Mouse (Mus musculus): ENCODE measurements at regions not wholly inside any gene's neighbourhood (a gene's known extent, or its start where the extent isn't known, plus 50 kb on each side); places are given as distances from the start of the nearest gene placed in this dataset.

DNA sequence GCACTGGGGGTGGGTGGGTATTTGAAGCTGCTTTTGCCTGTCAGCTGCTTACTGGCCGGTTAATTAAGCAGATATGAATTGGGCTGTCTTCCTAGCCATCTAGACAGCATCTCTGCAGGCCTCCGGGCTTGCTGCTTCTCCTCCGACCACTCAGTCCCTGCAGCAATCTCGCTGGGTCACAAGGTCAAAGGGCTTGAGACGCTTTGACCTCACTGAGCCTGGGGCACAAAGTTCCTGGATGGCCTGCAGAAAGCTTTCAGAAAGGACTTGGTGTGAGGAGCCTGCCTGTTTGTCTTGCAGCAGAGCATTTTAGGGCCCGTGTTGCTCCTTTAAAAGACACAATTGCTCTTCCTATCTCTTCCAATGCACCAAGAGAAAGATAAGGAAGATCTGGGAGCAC, 83.7 kb upstream of the Ppp2r5a start:
- intact Hi-C loops (cut with DNase I) = no loop called here
- no peak for DNase-seq

DNA sequence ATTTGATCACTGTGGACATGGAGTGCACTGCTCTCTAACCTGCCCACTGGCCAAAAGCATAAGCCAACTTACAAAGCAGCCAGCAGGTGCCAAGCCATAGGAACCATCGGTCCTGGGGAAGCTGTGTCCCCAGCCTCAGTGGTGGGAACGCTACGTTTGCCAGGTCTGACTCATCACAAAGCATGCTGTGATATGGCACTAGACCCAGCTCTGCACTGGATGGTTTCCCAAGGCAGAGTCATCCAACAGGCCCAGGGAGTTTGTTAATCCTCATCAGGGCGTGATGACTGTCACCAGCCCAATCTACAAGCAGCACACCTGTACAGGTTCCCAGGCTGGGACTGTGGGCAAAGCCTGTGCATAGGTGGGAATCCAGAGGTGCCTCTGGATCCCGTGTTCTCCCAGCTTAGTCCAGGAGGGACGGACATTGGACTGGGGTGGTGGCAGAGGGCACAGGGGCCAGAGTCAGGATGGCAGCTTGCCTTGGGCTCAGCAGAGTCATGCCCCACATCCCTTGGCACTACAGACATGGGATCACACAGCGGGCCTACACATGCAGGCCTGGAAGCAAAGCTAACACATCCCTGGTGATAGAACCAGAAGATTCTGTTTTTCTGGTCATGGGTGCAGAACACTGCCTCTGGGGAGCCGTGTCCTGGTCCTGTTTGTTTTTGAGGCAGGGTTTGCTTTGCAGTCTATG, 81.8 kb upstream of the Ppp2r5a start:
- DNase-seq = no peak
- intact Hi-C loops (cut with DNase I) = no loop called here

DNA sequence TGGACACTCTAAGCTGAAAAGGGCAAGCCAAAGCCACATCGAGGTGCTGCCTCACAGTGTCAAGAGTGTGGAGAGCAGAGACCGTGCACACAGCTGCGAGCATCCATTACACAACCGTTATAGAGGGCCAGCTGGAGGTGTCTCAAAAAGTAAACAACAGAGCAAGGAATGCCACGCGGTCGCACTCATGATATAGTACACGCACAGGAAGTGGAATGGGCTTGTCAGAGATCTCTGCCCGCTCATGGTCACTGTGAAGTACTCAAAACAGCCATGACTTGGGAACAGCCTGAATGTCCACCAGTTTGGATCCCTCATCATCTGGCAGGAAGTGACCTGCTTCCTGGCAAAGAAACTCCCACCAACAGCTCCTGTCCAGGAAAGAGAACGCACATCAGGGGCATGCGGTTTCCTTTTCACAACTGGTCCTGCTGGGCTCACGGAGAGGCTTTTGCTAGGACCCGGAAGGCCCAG, 76.9 kb upstream of the Ppp2r5a start:
- intact Hi-C loops (cut with DNase I) = no loop called here
- no peak for DNase-seq

DNA sequence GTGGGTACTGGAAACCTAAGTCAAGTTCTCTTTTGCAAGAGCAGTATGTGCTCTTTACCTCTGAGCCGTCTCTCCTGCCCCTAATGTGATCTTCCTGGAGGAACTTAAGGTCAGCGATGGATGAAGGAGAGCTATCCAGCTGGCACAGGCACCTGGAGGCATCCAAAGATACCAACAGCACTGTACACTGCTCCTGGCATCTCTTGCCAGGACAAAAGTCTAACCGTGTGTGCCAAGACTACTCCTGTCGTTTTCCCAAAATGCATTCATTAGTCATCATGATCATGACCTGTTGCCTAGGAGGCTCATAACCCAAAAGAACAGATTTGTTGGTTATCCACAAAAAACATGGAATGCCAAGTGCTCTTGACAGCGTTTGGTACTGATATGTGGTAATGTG, 69.5 kb upstream of the Ppp2r5a start:
- DNase-seq = no peak
- intact Hi-C loops (cut with DNase I) = no loop called here

DNA sequence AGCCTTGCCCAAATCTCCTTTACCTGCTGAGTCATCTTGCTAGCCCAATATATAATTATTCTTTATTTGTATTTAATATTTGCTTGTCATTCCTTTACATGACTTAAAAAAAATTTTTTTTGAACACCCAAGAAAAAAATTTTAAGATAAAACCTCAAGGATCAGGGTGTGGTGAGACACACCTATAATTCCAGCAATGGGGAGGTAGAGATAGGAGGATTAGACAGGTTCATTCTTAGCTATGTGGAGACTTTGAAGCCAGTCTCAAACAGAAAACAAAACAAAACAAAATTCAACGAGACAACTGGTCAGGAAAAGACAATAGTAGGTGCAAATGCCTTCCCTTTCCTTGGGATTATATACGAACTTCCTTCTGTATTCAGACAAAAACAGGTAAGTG, 68.4 kb upstream of the Ppp2r5a start:
- DNase-seq = no peak
- intact Hi-C loops (cut with DNase I) = loop anchor here (2.0 kb wide), 1 partner anchor 75 kb away; no protein-coding TSS in a partner anchor

DNA sequence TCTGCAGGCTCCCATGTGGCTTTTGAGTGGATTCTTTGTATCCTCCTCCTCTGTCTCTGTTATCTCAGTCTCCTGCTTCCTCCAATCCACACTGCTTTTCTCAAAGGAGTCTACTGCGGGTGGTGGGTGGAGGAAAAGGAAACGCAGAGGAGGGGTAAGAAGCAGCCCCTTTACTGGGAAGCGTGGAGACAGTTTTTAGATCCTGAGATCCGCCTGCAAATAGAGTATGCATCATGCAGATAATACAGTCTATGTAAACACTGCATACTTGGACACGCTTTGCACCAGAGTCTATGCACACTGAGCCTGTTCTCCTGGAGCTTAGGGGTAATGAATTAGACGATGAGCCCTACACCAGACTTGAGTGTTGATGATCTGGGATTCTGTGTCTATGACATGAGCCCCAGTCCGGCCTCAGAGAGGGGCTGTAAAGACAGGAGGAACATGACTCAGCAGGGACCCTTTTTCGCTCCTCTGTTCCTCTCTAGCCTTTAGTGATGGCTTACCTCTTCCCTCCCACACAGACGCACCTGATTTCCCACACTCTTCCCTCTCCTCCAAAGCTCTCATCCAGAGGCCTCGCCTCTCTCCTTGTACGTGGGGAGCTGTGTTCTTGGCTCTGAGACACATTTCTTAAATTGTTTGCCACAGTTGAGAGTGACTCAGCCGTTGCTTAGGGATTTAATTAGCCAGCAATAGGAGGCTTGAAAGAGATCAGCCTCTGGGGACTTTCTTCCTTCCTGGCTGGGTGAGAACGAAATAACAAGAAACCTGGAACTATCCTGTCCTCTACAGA, 67.3 kb upstream of the Ppp2r5a start:
- DNase-seq = no peak
- intact Hi-C loops (cut with DNase I) = loop anchor here (2.0 kb wide), 1 partner anchor 74 kb away; no protein-coding TSS in a partner anchor

DNA sequence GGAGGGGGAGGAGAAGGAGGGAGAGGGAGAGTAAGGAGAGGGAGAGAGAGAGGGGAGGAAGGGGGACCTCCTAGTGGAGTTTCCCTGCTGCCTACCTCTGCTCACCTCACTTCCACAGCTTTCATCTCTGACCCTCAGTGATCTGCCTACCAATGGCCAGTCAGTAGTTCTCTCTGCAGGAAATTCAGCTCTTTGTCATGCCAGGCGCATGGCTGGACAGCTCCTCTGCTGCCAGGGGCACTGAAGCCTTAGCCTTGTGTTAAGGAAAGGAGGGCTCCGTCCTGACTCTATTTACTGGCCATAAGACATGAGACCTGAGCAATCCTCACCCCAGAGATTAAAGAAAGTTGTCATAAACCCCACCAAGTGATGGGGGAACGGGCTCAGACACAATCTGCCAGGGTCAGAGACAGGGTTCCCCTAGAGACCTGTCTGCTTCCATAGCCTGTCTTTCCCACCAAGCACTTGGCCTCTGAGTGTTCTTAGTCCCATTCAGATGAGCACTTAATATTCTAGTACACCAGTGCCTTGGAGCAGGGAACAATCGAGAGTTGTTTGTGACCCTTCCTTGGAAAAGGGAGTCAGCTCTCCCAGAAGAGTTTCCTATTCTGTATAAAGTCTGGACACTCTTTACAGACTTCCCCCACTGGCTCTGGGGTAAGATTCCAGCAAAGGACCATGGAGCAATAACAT, 65.9 kb upstream of the Ppp2r5a start:
- intact Hi-C loops (cut with DNase I) = no loop called here
- no peak for DNase-seq

DNA sequence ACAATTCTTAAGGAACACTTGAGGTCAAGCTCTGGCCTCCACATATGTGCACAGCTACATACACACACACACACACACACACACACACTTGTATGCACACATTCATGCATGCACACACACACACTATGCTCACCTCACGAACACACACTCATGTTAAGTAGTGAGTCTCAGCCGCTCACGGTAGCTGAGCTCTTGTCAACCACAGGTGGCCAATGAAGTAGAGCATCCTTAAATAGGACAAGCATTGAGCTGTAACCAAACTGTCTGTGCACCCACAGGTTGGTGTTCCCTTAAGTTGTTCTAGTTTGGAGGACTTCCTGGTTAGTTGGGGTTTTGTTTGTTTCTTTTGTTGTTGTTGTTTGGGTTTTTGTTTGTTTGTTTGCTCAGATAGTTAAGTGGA, 63.2 kb upstream of the Ppp2r5a start:
- intact Hi-C loops (cut with DNase I) = no loop called here
- DNase-seq = no peak

DNA sequence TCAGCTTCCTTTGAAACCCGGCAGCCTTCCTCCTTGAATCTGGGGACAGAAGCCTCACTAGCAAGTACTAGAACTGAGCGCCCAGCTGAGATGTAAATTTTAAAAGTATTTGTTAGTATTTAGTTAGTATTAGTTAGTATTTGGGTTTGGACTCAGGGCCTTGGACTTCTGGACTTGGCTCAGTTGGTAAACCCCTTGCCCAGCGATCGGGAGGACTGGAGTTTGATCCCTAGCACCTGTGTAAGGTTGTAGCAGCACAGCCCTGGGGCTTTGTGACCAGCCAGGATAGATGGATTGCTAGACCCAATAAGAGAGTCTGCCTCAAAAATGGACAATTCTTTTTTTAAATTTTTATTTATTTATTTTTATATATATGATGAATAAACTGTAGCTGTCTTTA, 62.7 kb upstream of the Ppp2r5a start:
- intact Hi-C loops (cut with DNase I) = no loop called here
- no peak for DNase-seq

DNA sequence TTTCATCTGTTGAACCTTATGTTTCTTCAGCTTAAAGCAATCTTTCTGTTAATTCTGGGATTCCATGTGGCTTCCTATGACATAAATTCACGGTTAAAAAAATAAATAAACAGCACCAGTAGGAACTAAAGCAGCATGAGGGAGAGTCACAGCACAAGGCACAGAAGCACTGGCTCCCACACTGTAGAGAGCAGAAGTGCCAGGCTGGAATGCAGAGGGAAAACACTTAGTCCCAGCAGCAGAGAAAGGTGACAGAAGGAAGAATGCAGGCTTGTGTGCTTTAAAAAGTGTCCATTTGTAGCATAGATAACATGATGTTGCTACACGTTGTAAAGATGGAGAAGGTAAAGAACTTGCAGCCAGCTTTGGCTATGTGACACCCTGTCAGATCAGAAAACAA, 62.1 kb upstream of the Ppp2r5a start:
- intact Hi-C loops (cut with DNase I) = no loop called here
- no peak for DNase-seq

DNA sequence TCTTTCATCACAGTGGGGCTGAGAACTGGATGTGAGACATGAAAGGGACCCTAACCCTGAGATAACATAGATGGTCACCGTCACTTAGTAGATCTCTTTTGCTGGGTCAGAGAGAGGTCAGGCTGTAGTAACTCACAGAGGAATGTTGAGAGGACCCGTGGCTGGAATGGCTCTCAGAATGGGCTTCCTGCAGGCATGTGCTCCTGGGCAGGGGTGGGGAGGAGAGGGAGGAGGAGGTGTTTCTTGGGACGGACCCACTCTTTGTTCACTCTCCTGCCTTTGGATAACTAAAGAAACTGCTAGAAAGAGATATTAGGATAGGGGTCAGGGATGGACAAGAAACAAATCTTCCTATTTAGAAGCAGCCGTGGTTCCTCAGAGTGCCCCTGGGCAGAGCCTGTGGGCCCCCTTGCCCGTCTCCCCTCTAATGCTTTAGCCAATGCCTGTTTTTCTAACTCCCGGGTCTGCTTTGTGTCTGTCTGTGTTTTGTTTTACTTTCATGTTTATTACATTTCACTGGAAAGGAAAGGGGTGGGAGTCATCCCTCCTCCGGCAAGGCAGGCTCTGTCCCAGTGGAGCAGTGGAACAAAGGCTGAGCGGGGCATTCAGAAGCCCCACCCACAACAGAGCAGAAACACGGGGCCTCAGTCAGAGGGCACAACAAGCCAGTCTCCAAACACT, 58.9 kb upstream of the Ppp2r5a start:
- intact Hi-C loops (cut with DNase I) = no loop called here
- DNase-seq = no peak

DNA sequence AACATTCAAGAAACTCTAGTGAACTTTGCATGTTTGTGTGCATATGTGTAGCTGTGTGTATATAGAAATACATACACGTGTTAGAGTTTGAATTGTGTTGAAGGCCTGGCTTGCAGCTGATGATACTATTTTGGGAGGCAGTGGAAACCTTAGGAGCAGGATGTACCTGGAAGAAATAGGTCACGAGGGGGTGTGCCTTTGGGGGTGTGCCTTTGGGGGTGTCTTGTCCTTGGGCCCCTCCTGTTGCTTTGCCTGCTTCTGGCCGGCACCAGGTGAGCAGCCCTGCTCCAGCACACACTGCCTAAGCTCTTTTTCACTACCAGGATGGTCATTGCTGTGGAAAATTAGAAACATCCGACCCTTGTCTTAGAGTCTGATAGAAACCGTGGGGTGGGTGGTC, 56.0 kb upstream of the Ppp2r5a start:
- intact Hi-C loops (cut with DNase I) = no loop called here
- DNase-seq = no peak

DNA sequence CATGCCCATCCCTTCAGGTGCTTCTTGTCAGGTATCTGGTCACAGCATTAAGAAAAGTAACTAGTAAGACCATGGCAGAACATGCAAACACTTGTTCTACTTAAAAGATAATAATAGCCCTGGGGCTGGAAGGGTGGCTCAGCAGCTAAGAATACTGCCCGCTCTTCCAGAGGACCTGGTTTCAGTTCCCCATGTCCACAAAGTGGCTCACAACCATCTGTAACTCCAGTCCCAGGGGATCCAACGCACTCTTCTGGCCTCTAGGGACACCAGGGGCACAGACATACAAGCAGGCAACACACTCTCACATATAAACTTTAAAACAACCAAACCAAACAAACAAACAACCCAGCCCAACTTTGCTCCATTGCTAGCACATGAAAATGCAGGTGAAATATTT, 55.2 kb upstream of the Ppp2r5a start:
- intact Hi-C loops (cut with DNase I) = no loop called here
- DNase-seq = no peak

DNA sequence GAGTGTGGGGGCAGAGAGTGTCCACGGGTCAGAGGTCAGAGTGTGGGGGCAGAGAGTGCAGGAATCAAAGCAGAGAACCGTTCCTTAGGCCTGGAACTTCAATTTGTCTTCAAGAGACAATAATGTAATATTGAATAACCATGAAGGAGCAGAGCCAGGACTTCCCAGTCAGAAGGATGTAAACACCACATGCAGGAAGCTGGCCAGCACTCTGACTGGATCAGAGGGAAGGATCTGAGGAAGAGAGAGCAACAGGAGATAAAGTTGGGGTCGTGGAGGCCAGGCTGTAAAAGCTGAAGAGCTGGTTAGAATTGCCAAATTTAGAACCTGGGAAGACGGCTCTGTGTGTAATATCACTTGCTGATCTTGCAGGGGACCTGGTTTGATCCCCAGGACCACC, 54.0 kb upstream of the Ppp2r5a start:
- DNase-seq = no peak
- intact Hi-C loops (cut with DNase I) = no loop called here

DNA sequence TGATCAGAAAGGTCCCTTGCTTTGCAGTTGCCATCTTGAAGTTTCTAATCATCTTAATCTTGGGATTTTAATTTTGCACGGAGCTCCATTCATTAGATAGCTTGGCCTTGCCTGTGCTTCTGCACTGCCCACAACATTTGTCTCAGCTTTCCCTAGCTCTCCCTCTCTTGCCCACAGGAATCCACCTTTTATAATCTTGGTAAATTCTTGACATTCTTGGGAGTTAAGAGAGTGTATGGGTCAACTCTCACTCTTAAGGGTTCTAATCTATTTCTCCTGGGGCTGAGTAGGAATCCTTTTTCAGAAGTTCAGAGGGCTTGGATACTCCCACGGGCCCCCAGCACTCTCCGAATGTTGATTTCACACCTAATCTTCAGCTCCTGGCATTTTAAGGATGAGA, 51.5 kb upstream of the Ppp2r5a start:
- intact Hi-C loops (cut with DNase I) = no loop called here
- no peak for DNase-seq

DNA sequence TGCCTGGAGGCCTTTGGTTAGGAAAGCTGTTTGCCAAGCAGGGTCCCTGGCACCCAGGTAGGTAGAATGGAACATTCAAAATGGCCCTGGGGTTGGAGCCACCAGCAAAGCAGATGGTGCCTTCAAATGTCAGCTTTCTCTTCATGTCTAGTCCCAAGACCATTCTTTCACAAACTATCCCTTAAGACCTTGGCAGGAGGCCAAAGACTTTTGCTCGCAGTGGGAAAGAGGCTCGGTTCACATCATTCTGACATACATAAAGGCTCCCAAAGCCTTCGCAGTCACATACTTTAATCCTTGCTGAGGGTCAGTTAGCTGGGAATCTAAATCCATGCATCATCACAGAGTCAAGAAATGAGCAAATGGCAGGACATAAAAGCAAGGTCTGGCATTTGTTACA, 50.5 kb upstream of the Ppp2r5a start:
- intact Hi-C loops (cut with DNase I) = no loop called here
- DNase-seq = no peak

All from gastrocnemius, postnatal 36 days (tissue).